Mouse (Mus musculus) embryonic facial prominence, embryonic 11.5 days (tissue): ENCODE measurements around the gene Dlg2. TPM values are rescaled to one million over a fixed set of nuclear protein-coding genes. Genes with fewer than 3 reads are reported as not detected.
A peak's percentile ranks its signal among the peaks of the same experiment; 100 is the strongest.

ENCODE experiments used
- ATAC-seq: fragments of 200-750 bp; cut with Nextera tagmentation; replicated peaks from 2 replicates; pipeline ENCODE4 v1.8.0; 2017; ENCODE audit warnings: low read depth; ENCODE audit not compliant: insufficient number of reproducible peaks, low FRiP score, low TSS enrichment
- DNase-seq: peaks from one replicate; pipeline ENCODE4 v3.0.0-alpha.2; 2015; ENCODE audit warnings: low spot score
- H3K27ac ChIP-seq: fragments of 300-500 bp; sonication (generic); replicated peaks from 2 replicates; pipeline ENCODE4 v1.5.1; 2014; ENCODE audit warnings: mild to moderate bottlenecking, low read depth, low read length, control low read depth
- H3K27me3 ChIP-seq: fragments of 300-500 bp; sonication (generic); 2 replicates; pipeline ENCODE4 v1.6.1; 2014; ENCODE audit warnings: mild to moderate bottlenecking, low read length, moderate library complexity, mixed read lengths; ENCODE audit not compliant: control insufficient read depth, insufficient read depth
- H3K36me3 ChIP-seq: fragments of 300-500 bp; sonication (generic); replicated peaks from 2 replicates; pipeline ENCODE4 v1.6.1; 2014; ENCODE audit warnings: low read depth, mild to moderate bottlenecking, low read length, moderate library complexity, mixed read lengths; ENCODE audit not compliant: control insufficient read depth, insufficient read depth
- H3K4me1 ChIP-seq: fragments of 300-500 bp; sonication (generic); 2 replicates; pipeline ENCODE4 v1.6.1; 2014; ENCODE audit warnings: low read length, mixed read lengths; ENCODE audit not compliant: control insufficient read depth, insufficient read depth
- H3K4me2 ChIP-seq: fragments of 300-500 bp; sonication (generic); 2 replicates; pipeline ENCODE4 v1.6.1; 2014; ENCODE audit warnings: low read depth, mild to moderate bottlenecking, control low read depth, low read length, moderate library complexity
- H3K4me3 ChIP-seq: fragments of 300-500 bp; sonication (generic); 2 replicates; pipeline ENCODE4 v1.5.1; 2014; ENCODE audit warnings: low read depth, low read length, control low read depth
- H3K9ac ChIP-seq: fragments of 300-500 bp; sonication (generic); replicated peaks from 2 replicates; pipeline ENCODE4 v1.6.1; 2014; ENCODE audit warnings: mild to moderate bottlenecking, control low read depth, low read length
- H3K9me3 ChIP-seq: fragments of 300-500 bp; sonication (generic); replicated peaks from 2 replicates; pipeline ENCODE4 v1.6.1; 2016; ENCODE audit warnings: mild to moderate bottlenecking, low read length, inconsistent platforms, mixed read lengths; ENCODE audit not compliant: control insufficient read depth
- WGBS: fragments of 180-500 bp; shearing (Covaris S2); extraction: QIAGEN DNeasy Blood & Tissue Kit; methylation state at CpG from one replicate; pipeline ENCODE4 v1.1.7; 2014; 5-methylcytosine and 5-hydroxymethylcytosine counted together
- polyA plus RNA-seq: library from polyadenylated mRNA; unstranded; fragments of >200 nt; fragmentation: Nextera tagmentation; extraction: Ambion mirVana; gene quantifications from 2 replicates; pipeline ENCODE4 v1.2.1, GENCODE M21; 2014

The Dlg2 gene
- polyA plus RNA-seq, 1 experiment from 2014 or later, result 5.3 TPM

GRCm38 (mm10) chr7:90475793-90476312, 619 bp upstream of the Dlg2 start, which contains the start of gene Tmem126b:
TSS of gene Tmem126b (minus strand) at chr7:90476001.
- Histone ChIP-seq H3K27me3 (peaks cover 2% of the 10 kb centered on the region; the same call in 1 of the 2 replicates), H3K4me1 (no peaks in the 10 kb centered on the region), H3K4me2 (peak within 1 kb of the TSS; percentile 88), H3K4me3 (peak within 1 kb of the TSS; percentile 65), H3K27ac (no peak within 1 kb of the TSS; the same call in 1 of the 2 replicates), H3K9ac (peak within 1 kb of the TSS; percentile 72), H3K36me3 (no peaks in the 10 kb centered on the region), H3K9me3 (no peaks in the 10 kb centered on the region)
- DNase-seq (peak; percentile 98), ATAC-seq (peak; percentile 100)
- WGBS, result 0% methylated on average over 36 of the region's 36 CpGs

- H3K4me1 ChIP-seq, result no peaks in the 10 kb centered on the region
- no peak overlapping the region for H3K4me2 ChIP-seq
- H3K9ac ChIP-seq, result no peak overlapping the region
- H3K4me3 ChIP-seq, result no peak overlapping the region
- DNase-seq (no peak), ATAC-seq (no peak)
- no peak overlapping the region for H3K27ac ChIP-seq
- WGBS, result 92% methylated on average over 2 of the region's 2 CpGs
- no peaks in the 10 kb centered on the region for H3K36me3 ChIP-seq
- no peaks in the 10 kb centered on the region for H3K9me3 ChIP-seq
- H3K27me3 ChIP-seq, result no peaks in the 10 kb centered on the region
Observed at GRCm38 (mm10) chr7:90482607-90483006, 6.1 kb downstream of the Dlg2 start.

GRCm38 (mm10) chr7:90508124-90508523, 31.7 kb downstream of the Dlg2 start:
- Histone ChIP-seq H3K27ac (no peak overlapping the region), H3K36me3 (no peaks in the 10 kb centered on the region), H3K9me3 (no peaks in the 10 kb centered on the region), H3K4me1 (no peaks in the 10 kb centered on the region), H3K4me2 (no peak overlapping the region), H3K4me3 (no peak overlapping the region), H3K27me3 (no peaks in the 10 kb centered on the region), H3K9ac (no peak overlapping the region)
- DNase-seq (no peak), ATAC-seq (no peak)
- WGBS, result 86% methylated on average over 3 of the region's 3 CpGs

- ATAC-seq (no peak), DNase-seq (peak; percentile 30)
- Histone ChIP-seq H3K9me3 (no peaks in the 10 kb centered on the region), H3K27me3 (no peaks in the 10 kb centered on the region), H3K36me3 (no peaks in the 10 kb centered on the region), H3K27ac (no peak overlapping the region), H3K4me1 (no peaks in the 10 kb centered on the region), H3K4me2 (no peak overlapping the region), H3K4me3 (no peak overlapping the region), H3K9ac (no peak overlapping the region)
Observed at GRCm38 (mm10) chr7:90512293-90512692, 35.8 kb downstream of the Dlg2 start.

- 45% methylated on average over 9 of the region's 9 CpGs for WGBS
- Histone ChIP-seq H3K4me1 (no peaks in the 10 kb centered on the region), H3K9ac (no peak overlapping the region), H3K4me2 (no peak overlapping the region), H3K27ac (no peak overlapping the region), H3K4me3 (no peak overlapping the region), H3K9me3 (no peaks in the 10 kb centered on the region), H3K27me3 (no peaks in the 10 kb centered on the region), H3K36me3 (no peaks in the 10 kb centered on the region)
- DNase-seq, result peak; percentile 12
- no peak for ATAC-seq
Observed at GRCm38 (mm10) chr7:90539481-90540402, 63.3 kb downstream of the Dlg2 start.

- WGBS, result 81% methylated on average over 2 of the region's 2 CpGs
- no peak overlapping the region for H3K9ac ChIP-seq
- H3K27ac ChIP-seq, result no peak overlapping the region
- no peaks in the 10 kb centered on the region for H3K9me3 ChIP-seq
- H3K4me2 ChIP-seq, result no peak overlapping the region
- H3K4me1 ChIP-seq, result no peaks in the 10 kb centered on the region
- no peaks in the 10 kb centered on the region for H3K36me3 ChIP-seq
- ATAC-seq (no peak), DNase-seq (peak; percentile 2)
- no peaks in the 10 kb centered on the region for H3K27me3 ChIP-seq
- H3K4me3 ChIP-seq, result no peak overlapping the region
Observed at GRCm38 (mm10) chr7:90540811-90541323, 64.4 kb downstream of the Dlg2 start.

- ATAC-seq, result no peak
Observed at GRCm38 (mm10) chr7:90553399-90553798, 76.9 kb downstream of the Dlg2 start.

GRCm38 (mm10) chr7:90554421-90554820, 77.9 kb downstream of the Dlg2 start:
- no peaks in the 10 kb centered on the region for H3K4me1 ChIP-seq
- no peak overlapping the region for H3K4me3 ChIP-seq
- H3K27me3 ChIP-seq, result no peaks in the 10 kb centered on the region
- H3K9me3 ChIP-seq, result no peaks in the 10 kb centered on the region
- no peak overlapping the region for H3K9ac ChIP-seq
- no peak overlapping the region for H3K27ac ChIP-seq
- ATAC-seq (no peak), DNase-seq (no peak)
- no peak overlapping the region for H3K4me2 ChIP-seq
- WGBS, result 76% methylated on average over 2 of the region's 2 CpGs
- no peaks in the 10 kb centered on the region for H3K36me3 ChIP-seq

More at GRCm38 (mm10) chr7:90553399-90553798, 76.9 kb downstream of the Dlg2 start:
- Histone ChIP-seq H3K27me3 (no peaks in the 10 kb centered on the region), H3K27ac (no peak overlapping the region), H3K9me3 (no peaks in the 10 kb centered on the region), H3K4me3 (no peak overlapping the region), H3K4me1 (no peaks in the 10 kb centered on the region), H3K9ac (no peak overlapping the region), H3K4me2 (no peak overlapping the region), H3K36me3 (no peaks in the 10 kb centered on the region)
- DNase-seq, result no peak
- WGBS, result 75% methylated on average over 6 of the region's 6 CpGs
